Mouse (Mus musculus): ENCODE results near the gene Mxi1. TPM values are rescaled to one million over a fixed set of nuclear protein-coding genes. Genes with fewer than 3 reads are reported as not detected.

Mxi1 gene
- total and polyA plus RNA-seq, 3 experiments = 10.6 to 19.9 (median 18.9) TPM

GRCm38 (mm10) chr19:53309631-53310030, 687 bp upstream of the Mxi1 start:
- no peaks in the 10 kb centered on the region for H3K36me3 ChIP-seq (replicated peaks in 1 of 2; ENCODE audit: control insufficient read depth in 1 of 2, insufficient read depth in 1 of 2, low read length in 1 of 2)
- in situ Hi-C loops (cut with MboI; ENCODE audit: low pct_ligation_motif_present, low pct_unique_long_range_greater_than_20kb, low sequenced_read_pairs) (loop anchor here (10.0 kb wide), 1 partner anchor 55 kb away; no protein-coding TSS in a partner anchor), dilution Hi-C loops (cut with MboI; ENCODE audit: extremely low pct_ligation_motif_present, extremely low pct_unique_long_range_greater_than_20kb, low sequenced_read_pairs) (no loop called here)
- no peak for DNase-seq (ENCODE audit: extremely low read depth)
- H3K4me1 ChIP-seq (ENCODE audit: control insufficient read depth in 1 of 2, insufficient read depth in 2 of 2) = peaks cover 6 to 12% of the 10 kb centered on the region in 2 experiments
- no peak overlapping the region for H3K27ac ChIP-seq (ENCODE audit: insufficient read depth, low read depth)
- peak overlapping the region in 1 of 3 experiments; percentile 90 for H3K4me3 ChIP-seq (replicated peaks in 1 of 3; ENCODE audit: low read depth in 2 of 3, low read length in 2 of 3, poor library complexity in 1 of 3)
- no peak overlapping the region for H3K9ac ChIP-seq (ENCODE audit: insufficient read depth, low read depth)
- H3K27me3 ChIP-seq (replicated peaks) = peaks cover 13% of the 10 kb centered on the region
- no peaks in the 10 kb centered on the region for H3K79me2 ChIP-seq (replicated peaks; ENCODE audit: control insufficient read depth, extremely low read depth, insufficient read depth, poor library complexity, severe bottlenecking)
- TF ChIP-seq RAD21 (IDR thresholded peaks at IDR 0.05; ENCODE audit: low read depth, low read length) (no peak), MAZ (IDR thresholded peaks at IDR 0.05; ENCODE audit: low read depth, low read length) (no peak), USF2 (conservative IDR thresholded peaks at IDR 0.05; ENCODE audit: low read depth, low read length) (no peak), USF1 (IDR thresholded peaks at IDR 0.05; ENCODE audit: low read depth, low read length) (no peak), POLR2A (IDR thresholded peaks at IDR 0.05; ENCODE audit: low read depth, low read length) (no peak), ZMIZ1 (IDR thresholded peaks at IDR 0.05; ENCODE audit: low read depth, low read length) (no peak), NRF1 (IDR thresholded peaks at IDR 0.05; ENCODE audit: low read depth, low read length) (no peak), JUND (conservative IDR thresholded peaks at IDR 0.05; ENCODE audit: low read depth, low read length) (no peak), JUN (IDR thresholded peaks at IDR 0.05; ENCODE audit: insufficient read depth, low read depth, low read length) (no peak), MAX (IDR thresholded peaks at IDR 0.05; ENCODE audit: low read length) (no peak), ETS1 (conservative IDR thresholded peaks at IDR 0.05; ENCODE audit: low read depth, low read length) (no peak)
- H3K9me3 ChIP-seq (replicated peaks; ENCODE audit: low read length) = no peaks in the 10 kb centered on the region
- H3K4me2 ChIP-seq (ENCODE audit: insufficient read depth, low read depth, poor library complexity, severe bottlenecking) = peak overlapping the region; percentile 17; the same call in 1 of the 2 replicates

- H3K79me2 ChIP-seq (replicated peaks; ENCODE audit: control insufficient read depth, extremely low read depth, insufficient read depth, poor library complexity, severe bottlenecking) = no peaks in the 10 kb centered on the region
- H3K27ac ChIP-seq (ENCODE audit: insufficient read depth, low read depth) = peak overlapping the region; percentile 19; the same call in 1 of the 2 replicates
- peak overlapping the region; percentile 83 for H3K9ac ChIP-seq (ENCODE audit: insufficient read depth, low read depth)
- peaks cover 16 to 25% of the 10 kb centered on the region in 2 experiments for H3K4me1 ChIP-seq (ENCODE audit: control insufficient read depth in 1 of 2, insufficient read depth in 2 of 2)
- H3K4me2 ChIP-seq (ENCODE audit: insufficient read depth, low read depth, poor library complexity, severe bottlenecking) = peak overlapping the region; percentile 89
- dilution Hi-C loops (cut with MboI; ENCODE audit: extremely low pct_ligation_motif_present, extremely low pct_unique_long_range_greater_than_20kb, low sequenced_read_pairs) (no loop called here), in situ Hi-C loops (cut with MboI; ENCODE audit: low pct_ligation_motif_present, low pct_unique_long_range_greater_than_20kb, low sequenced_read_pairs) (loop anchor here (10.0 kb wide), 1 partner anchor 56 kb away; no protein-coding TSS in a partner anchor)
- no peaks in the 10 kb centered on the region for H3K9me3 ChIP-seq (replicated peaks; ENCODE audit: low read length)
- H3K27me3 ChIP-seq (replicated peaks) = peaks cover 17% of the 10 kb centered on the region
- DNase-seq (ENCODE audit: extremely low read depth) = no peak
- H3K4me3 ChIP-seq (replicated peaks in 1 of 3; ENCODE audit: low read depth in 2 of 3, low read length in 2 of 3, poor library complexity in 1 of 3) = peak overlapping the region; percentile 68 to 90 (median 77)
- no peaks in the 10 kb centered on the region for H3K36me3 ChIP-seq (replicated peaks in 1 of 2; ENCODE audit: control insufficient read depth in 1 of 2, insufficient read depth in 1 of 2, low read length in 1 of 2)
- TF ChIP-seq PAX5 (IDR thresholded peaks at IDR 0.05; ENCODE audit: low read length) (no peak), MAFK (IDR thresholded peaks at IDR 0.05; ENCODE audit: insufficient replicate concordance, low read length) (no peak), ZNF384 (IDR thresholded peaks at IDR 0.05; ENCODE audit: low read depth, low read length) (peak; percentile 51), UBTF (IDR thresholded peaks at IDR 0.05; ENCODE audit: low read depth, low read length) (0 out of 2 replicates have a peak, but pooled peaks have one; percentile 16), ELF1 (IDR thresholded peaks at IDR 0.05; ENCODE audit: low read depth, low read length) (no peak), POLR2AphosphoS2 (IDR thresholded peaks at IDR 0.05; ENCODE audit: low read depth, low read length) (no peak), NRF1 (IDR thresholded peaks at IDR 0.05; ENCODE audit: low read depth, low read length) (no peak), CHD2 (IDR thresholded peaks at IDR 0.05; ENCODE audit: low read length) (no peak), CHD1 (IDR thresholded peaks at IDR 0.05; ENCODE audit: low read depth, low read length) (0 out of 2 replicates have a peak, but pooled peaks have one; percentile 12), USF1 (IDR thresholded peaks at IDR 0.05; ENCODE audit: low read depth, low read length) (no peak), HCFC1 (IDR thresholded peaks at IDR 0.05; ENCODE audit: low read depth, low read length) (no peak), IRF4 (IDR thresholded peaks at IDR 0.05; ENCODE audit: low read depth, low read length) (no peak), POLR2A (IDR thresholded peaks at IDR 0.05; ENCODE audit: low read depth, low read length) (no peak), CTCF (conservative IDR thresholded peaks at IDR 0.05 in 1 of 2, IDR thresholded peaks at IDR 0.05 in 1 of 2; ENCODE audit: low read depth in 2 of 2, low read length in 2 of 2) (no peak), MAX (IDR thresholded peaks at IDR 0.05; ENCODE audit: low read length) (no peak), RAD21 (IDR thresholded peaks at IDR 0.05; ENCODE audit: low read depth, low read length) (no peak), SIN3A (IDR thresholded peaks at IDR 0.05; ENCODE audit: low read length) (peak; percentile 49; the same call in 1 of the 2 replicates), MAZ (IDR thresholded peaks at IDR 0.05; ENCODE audit: low read depth, low read length) (0 out of 2 replicates have a peak, but pooled peaks have one; percentile 29), E2F4 (IDR thresholded peaks at IDR 0.05; ENCODE audit: insufficient replicate concordance, low read depth, low read length) (no peak), KAT2A (IDR thresholded peaks at IDR 0.05; ENCODE audit: insufficient replicate concordance, low read length) (no peak), MXI1 (IDR thresholded peaks at IDR 0.05; ENCODE audit: low read depth, low read length) (no peak), BHLHE40 (IDR thresholded peaks at IDR 0.05; ENCODE audit: low read depth, low read length) (no peak), ZMIZ1 (IDR thresholded peaks at IDR 0.05; ENCODE audit: low read depth, low read length) (no peak), MYC (IDR thresholded peaks at IDR 0.05; ENCODE audit: low read depth, low read length) (no peak), SMC3 (IDR thresholded peaks at IDR 0.05; ENCODE audit: low read depth, low read length) (no peak), JUN (IDR thresholded peaks at IDR 0.05; ENCODE audit: insufficient read depth, low read depth, low read length) (no peak), TBP (conservative IDR thresholded peaks at IDR 0.05; ENCODE audit: low read depth, low read length) (no peak)
Observed at GRCm38 (mm10) chr19:53310771-53311523, 629 bp downstream of the Mxi1 start.

Data from CH12.LX (cell line).